Mouse (Mus musculus): ENCODE measurements around the gene Pmepa1. TPM values are rescaled to one million over a fixed set of nuclear protein-coding genes. Genes with fewer than 3 reads are reported as not detected.

Gene Pmepa1
- polyA plus RNA-seq, 1 experiment = 5.3 TPM

GRCm38 (mm10) chr2:173207051-173207450 lies 69.3 kb downstream of the Pmepa1 start:
- H3K4me1 ChIP-seq = no peaks in the 10 kb centered on the region
- H3K9me3 ChIP-seq = peaks cover 11% of the 10 kb centered on the region
- peaks cover 33% of the 10 kb centered on the region for H3K27me3 ChIP-seq (replicated peaks)
- no peaks in the 10 kb centered on the region for H3K36me3 ChIP-seq (replicated peaks; ENCODE audit: low read length)
- no peak overlapping the region for H3K4me3 ChIP-seq (replicated peaks)
- TF ChIP-seq FLI1 (IDR thresholded peaks at IDR 0.05; ENCODE audit: low read length) (no peak), GATA1 (IDR thresholded peaks at IDR 0.05; ENCODE audit: borderline replicate concordance, low read length) (no peak)

GRCm38 (mm10) chr2:173205563-173206099 lies 70.7 kb downstream of the Pmepa1 start:
- no peak overlapping the region for H3K4me3 ChIP-seq (replicated peaks)

DNA sequence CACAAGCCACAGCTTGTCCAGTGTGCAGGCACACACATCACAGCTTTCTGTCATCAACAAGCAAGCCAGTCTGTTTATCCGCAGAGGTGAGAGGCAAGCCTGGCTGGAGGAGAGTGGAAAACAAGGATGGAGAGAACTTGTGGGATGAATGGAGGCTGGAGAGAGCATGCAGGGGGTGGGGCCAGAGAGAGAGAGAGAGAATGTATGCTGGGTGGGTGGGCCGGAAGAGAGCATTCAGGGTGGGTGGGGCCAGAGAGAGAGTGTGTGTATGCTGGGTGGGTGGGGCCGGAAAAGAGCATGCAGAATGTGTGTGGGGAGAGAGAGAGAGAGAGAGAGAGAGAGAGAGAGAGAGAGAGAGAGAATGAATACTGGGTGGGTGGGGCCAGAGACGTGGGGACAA lies 71.7 kb downstream of the Pmepa1 start:
- H3K4me1 ChIP-seq = no peaks in the 10 kb centered on the region
- H3K4me3 ChIP-seq (replicated peaks) = no peak overlapping the region
- TF ChIP-seq GATA1 (IDR thresholded peaks at IDR 0.05; ENCODE audit: borderline replicate concordance, low read length) (no peak), FLI1 (IDR thresholded peaks at IDR 0.05; ENCODE audit: low read length) (no peak)
- H3K36me3 ChIP-seq (replicated peaks; ENCODE audit: low read length) = no peaks in the 10 kb centered on the region
- peaks cover 14% of the 10 kb centered on the region for H3K9me3 ChIP-seq
- peaks cover 30% of the 10 kb centered on the region for H3K27me3 ChIP-seq (replicated peaks)

More at GRCm38 (mm10) chr2:173205563-173206099, 70.7 kb downstream of the Pmepa1 start:
- no peaks in the 10 kb centered on the region for H3K36me3 ChIP-seq (replicated peaks; ENCODE audit: low read length)
- no peaks in the 10 kb centered on the region for H3K4me1 ChIP-seq
- peaks cover 32% of the 10 kb centered on the region for H3K27me3 ChIP-seq (replicated peaks)
- H3K9me3 ChIP-seq = peaks cover 11% of the 10 kb centered on the region
- TF ChIP-seq GATA1 (IDR thresholded peaks at IDR 0.05; ENCODE audit: borderline replicate concordance, low read length) = no peak
- no peak for TF ChIP-seq FLI1 (IDR thresholded peaks at IDR 0.05; ENCODE audit: low read length)

GRCm38 (mm10) chr2:173203726-173204125 lies 72.6 kb downstream of the Pmepa1 start:
- Histone ChIP-seq H3K9me3 (peaks cover 14% of the 10 kb centered on the region), H3K36me3 (replicated peaks; ENCODE audit: low read length) (no peaks in the 10 kb centered on the region), H3K27me3 (replicated peaks) (peaks cover 30% of the 10 kb centered on the region), H3K4me1 (no peaks in the 10 kb centered on the region), H3K4me3 (replicated peaks) (no peak overlapping the region)
- no peak for TF ChIP-seq FLI1 (IDR thresholded peaks at IDR 0.05; ENCODE audit: low read length)
- TF ChIP-seq GATA1 (IDR thresholded peaks at IDR 0.05; ENCODE audit: borderline replicate concordance, low read length) = no peak

- peaks cover 30% of the 10 kb centered on the region for H3K27me3 ChIP-seq (replicated peaks)
- peaks cover 14% of the 10 kb centered on the region for H3K9me3 ChIP-seq
- no peaks in the 10 kb centered on the region for H3K36me3 ChIP-seq (replicated peaks; ENCODE audit: low read length)
- H3K4me3 ChIP-seq (replicated peaks) = no peak overlapping the region
- H3K4me1 ChIP-seq = no peaks in the 10 kb centered on the region
- TF ChIP-seq GATA1 (IDR thresholded peaks at IDR 0.05; ENCODE audit: borderline replicate concordance, low read length) = no peak
- no peak for TF ChIP-seq FLI1 (IDR thresholded peaks at IDR 0.05; ENCODE audit: low read length)
Measured at GRCm38 (mm10) chr2:173202924-173203689, 73.2 kb downstream of the Pmepa1 start.

DNA sequence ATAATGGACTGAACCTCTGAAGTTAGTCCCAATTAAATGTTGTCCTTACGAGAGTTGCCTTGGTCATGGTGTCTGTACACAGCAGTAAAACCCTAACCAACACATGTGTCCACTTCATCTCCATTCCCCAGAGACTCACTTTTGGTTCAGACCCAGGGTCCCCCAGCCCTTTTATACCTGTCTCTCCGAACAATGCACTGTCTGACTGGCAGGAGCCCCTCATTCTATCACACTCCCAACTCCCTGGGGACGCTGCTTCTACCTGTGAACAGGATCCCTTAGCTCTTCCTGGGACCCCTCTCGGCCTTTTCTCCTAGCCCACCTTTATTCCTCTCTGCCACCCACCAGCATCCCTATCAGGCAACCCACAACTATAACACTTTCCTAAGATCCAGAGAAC lies 81.5 kb downstream of the Pmepa1 start:
- Histone ChIP-seq H3K27me3 (replicated peaks) (peaks cover 10% of the 10 kb centered on the region), H3K4me1 (no peaks in the 10 kb centered on the region), H3K36me3 (replicated peaks; ENCODE audit: low read length) (no peaks in the 10 kb centered on the region), H3K9me3 (no peaks in the 10 kb centered on the region), H3K4me3 (replicated peaks) (no peak overlapping the region)
- TF ChIP-seq FLI1 (IDR thresholded peaks at IDR 0.05; ENCODE audit: low read length) (no peak), GATA1 (IDR thresholded peaks at IDR 0.05; ENCODE audit: borderline replicate concordance, low read length) (no peak)

- H3K36me3 ChIP-seq (replicated peaks; ENCODE audit: low read length) = no peaks in the 10 kb centered on the region
- no peaks in the 10 kb centered on the region for H3K9me3 ChIP-seq
- peaks cover 16% of the 10 kb centered on the region for H3K4me1 ChIP-seq
- H3K27me3 ChIP-seq (replicated peaks) = peaks cover 48% of the 10 kb centered on the region
- no peak overlapping the region for H3K4me3 ChIP-seq (replicated peaks)
- TF ChIP-seq FLI1 (IDR thresholded peaks at IDR 0.05; ENCODE audit: low read length) = no peak
- TF ChIP-seq GATA1 (IDR thresholded peaks at IDR 0.05; ENCODE audit: borderline replicate concordance, low read length) = no peak
Measured at GRCm38 (mm10) chr2:173187182-173187855, 89.0 kb downstream of the Pmepa1 start.

GRCm38 (mm10) chr2:173186047-173186943 lies 90.0 kb downstream of the Pmepa1 start:
- Histone ChIP-seq H3K36me3 (replicated peaks; ENCODE audit: low read length) (no peaks in the 10 kb centered on the region), H3K9me3 (no peaks in the 10 kb centered on the region), H3K27me3 (replicated peaks) (peaks cover 52% of the 10 kb centered on the region), H3K4me1 (peaks cover 16% of the 10 kb centered on the region), H3K4me3 (replicated peaks) (peak overlapping the region; percentile 59)
- TF ChIP-seq GATA1 (IDR thresholded peaks at IDR 0.05; ENCODE audit: borderline replicate concordance, low read length) = no peak
- no peak for TF ChIP-seq FLI1 (IDR thresholded peaks at IDR 0.05; ENCODE audit: low read length)

GRCm38 (mm10) chr2:173185282-173185681 lies 91.1 kb downstream of the Pmepa1 start:
- Histone ChIP-seq H3K4me3 (replicated peaks) (no peak overlapping the region), H3K27me3 (replicated peaks) (peaks cover 52% of the 10 kb centered on the region), H3K4me1 (peaks cover 16% of the 10 kb centered on the region), H3K36me3 (replicated peaks; ENCODE audit: low read length) (no peaks in the 10 kb centered on the region), H3K9me3 (no peaks in the 10 kb centered on the region)
- TF ChIP-seq GATA1 (IDR thresholded peaks at IDR 0.05; ENCODE audit: borderline replicate concordance, low read length) (no peak), FLI1 (IDR thresholded peaks at IDR 0.05; ENCODE audit: low read length) (no peak)
